Mouse (Mus musculus) embryonic facial prominence, embryonic 15.5 days (tissue): Measurements from ENCODE around the gene Gjb3. TPM values are rescaled to one million over a fixed set of nuclear protein-coding genes. Genes with fewer than 3 reads are reported as not detected.
A peak's percentile ranks its signal among the peaks of the same experiment; 100 is the strongest.

ENCODE experiments used
- ATAC-seq: fragments of 200-750 bp; cut with Nextera tagmentation; 2 replicates; pipeline ENCODE4 v1.8.0; 2017; ENCODE audit warnings: low read depth, moderate TSS enrichment; ENCODE audit not compliant: insufficient number of reproducible peaks, low FRiP score, low TSS enrichment
- H3K27ac ChIP-seq: fragments of 300-500 bp; sonication (generic); replicated peaks from 2 replicates; pipeline ENCODE4 v1.5.1; 2015; ENCODE audit warnings: mild to moderate bottlenecking, inconsistent platforms
- H3K27me3 ChIP-seq: fragments of 300-500 bp; sonication (generic); 2 replicates; pipeline ENCODE4 v1.6.1; 2015; ENCODE audit warnings: inconsistent platforms
- H3K36me3 ChIP-seq: fragments of 300-500 bp; sonication (generic); 2 replicates; pipeline ENCODE4 v1.6.1; 2015; ENCODE audit warnings: mild to moderate bottlenecking, inconsistent platforms
- H3K4me1 ChIP-seq: fragments of 300-500 bp; sonication (generic); 2 replicates; pipeline ENCODE4 v1.6.1; 2015; ENCODE audit warnings: inconsistent platforms
- H3K4me2 ChIP-seq: fragments of 300-500 bp; sonication (generic); replicated peaks from 2 replicates; pipeline ENCODE4 v1.6.1; 2015; ENCODE audit warnings: mild to moderate bottlenecking, inconsistent platforms
- H3K4me3 ChIP-seq: fragments of 300-500 bp; sonication (generic); replicated peaks from 2 replicates; pipeline ENCODE4 v1.5.1; 2015; ENCODE audit warnings: mild to moderate bottlenecking, inconsistent platforms
- H3K9ac ChIP-seq: fragments of 300-500 bp; sonication (generic); 2 replicates; pipeline ENCODE4 v1.6.1; 2015; ENCODE audit warnings: inconsistent platforms
- H3K9me3 ChIP-seq: fragments of 300-500 bp; sonication (generic); replicated peaks from 2 replicates; pipeline ENCODE4 v1.6.1; 2016; ENCODE audit warnings: inconsistent platforms
- WGBS: fragments of 180-500 bp; shearing (Covaris S2); methylation state at CpG from one replicate; pipeline ENCODE4 v1.1.7; 2015; 5-methylcytosine and 5-hydroxymethylcytosine counted together
- polyA plus RNA-seq: library from polyadenylated mRNA; unstranded; fragments of >200 nt; fragmentation: Nextera tagmentation; extraction: Ambion mirVana; gene quantifications from 2 replicates; pipeline ENCODE4 v1.2.1, GENCODE M21; 2015

Gene Gjb3
- polyA plus RNA-seq, 1 experiment from 2014 or later = 16.0 TPM

GRCm38 (mm10) chr4:127317143-127317542 lies 13.5 kb downstream of the Gjb3 start:
- 58% methylated on average over 4 of the region's 4 CpGs for WGBS
- Histone ChIP-seq H3K27ac (no peak overlapping the region), H3K4me1 (peaks cover 19% of the 10 kb centered on the region), H3K9me3 (no peaks in the 10 kb centered on the region), H3K36me3 (no peaks in the 10 kb centered on the region), H3K27me3 (peaks cover 9% of the 10 kb centered on the region; the same call in 1 of the 2 replicates), H3K9ac (no peak overlapping the region), H3K4me3 (no peak overlapping the region), H3K4me2 (no peak overlapping the region)
- ATAC-seq = no peak

- no peak; the same call in 1 of the 2 replicates for ATAC-seq
- Histone ChIP-seq H3K9ac (no peak overlapping the region), H3K4me1 (peaks cover 19% of the 10 kb centered on the region), H3K27me3 (peaks cover 16% of the 10 kb centered on the region; the same call in 1 of the 2 replicates), H3K4me2 (no peak overlapping the region), H3K9me3 (no peaks in the 10 kb centered on the region), H3K27ac (no peak overlapping the region), H3K36me3 (no peaks in the 10 kb centered on the region), H3K4me3 (no peak overlapping the region)
- 81% methylated on average over 8 of the region's 8 CpGs for WGBS
Observed at GRCm38 (mm10) chr4:127315753-127316152, 14.9 kb downstream of the Gjb3 start.

- H3K27me3 ChIP-seq = peaks cover 16% of the 10 kb centered on the region; the same call in 1 of the 2 replicates
- H3K9me3 ChIP-seq = no peaks in the 10 kb centered on the region
- no peak overlapping the region for H3K4me3 ChIP-seq
- no peak for ATAC-seq
- peaks cover 19% of the 10 kb centered on the region for H3K4me1 ChIP-seq
- 43% methylated on average over 9 of the region's 9 CpGs for WGBS
- H3K9ac ChIP-seq = peak overlapping the region; percentile 39; the same call in 1 of the 2 replicates
- no peaks in the 10 kb centered on the region for H3K36me3 ChIP-seq
- no peak overlapping the region for H3K27ac ChIP-seq
- H3K4me2 ChIP-seq = peak overlapping the region; percentile 95; the same call in 1 of the 2 replicates
Observed at GRCm38 (mm10) chr4:127314585-127314984, 16.1 kb downstream of the Gjb3 start.

- Histone ChIP-seq H3K9me3 (no peaks in the 10 kb centered on the region), H3K4me3 (peak within 1 kb of the TSS; percentile 52), H3K27ac (no peak within 1 kb of the TSS), H3K4me1 (peaks cover 19% of the 10 kb centered on the region), H3K27me3 (peaks cover 16% of the 10 kb centered on the region; the same call in 1 of the 2 replicates), H3K9ac (peak within 1 kb of the TSS; percentile 39), H3K4me2 (peak within 1 kb of the TSS; percentile 95), H3K36me3 (no peaks in the 10 kb centered on the region)
- ATAC-seq = peak; percentile 73
- WGBS = 0% methylated on average over 25 of the region's 25 CpGs
Observed at GRCm38 (mm10) chr4:127313861-127314260, 16.8 kb downstream of the Gjb3 start, which contains the start of gene Gja4. TSS of gene Gja4 (minus strand) at chr4:127314039.

- Histone ChIP-seq H3K4me2 (no peak overlapping the region), H3K9me3 (no peaks in the 10 kb centered on the region), H3K27me3 (peaks cover 16% of the 10 kb centered on the region; the same call in 1 of the 2 replicates), H3K36me3 (no peaks in the 10 kb centered on the region), H3K9ac (no peak overlapping the region), H3K4me1 (peaks cover 19% of the 10 kb centered on the region), H3K4me3 (no peak overlapping the region), H3K27ac (no peak overlapping the region)
- 74% methylated on average over 24 of the region's 24 CpGs for WGBS
- ATAC-seq = no peak
Observed at GRCm38 (mm10) chr4:127312349-127312748, 18.3 kb downstream of the Gjb3 start.

- ATAC-seq = no peak
Observed at GRCm38 (mm10) chr4:127311561-127311960, 19.1 kb downstream of the Gjb3 start.

GRCm38 (mm10) chr4:127306915-127307314 lies 23.7 kb downstream of the Gjb3 start:
- H3K4me2 ChIP-seq = no peak overlapping the region
- no peaks in the 10 kb centered on the region for H3K36me3 ChIP-seq
- no peak overlapping the region for H3K4me3 ChIP-seq
- H3K9ac ChIP-seq = no peak overlapping the region
- H3K27me3 ChIP-seq = peaks cover 5% of the 10 kb centered on the region; the same call in 1 of the 2 replicates
- H3K9me3 ChIP-seq = no peaks in the 10 kb centered on the region
- H3K27ac ChIP-seq = no peak overlapping the region
- ATAC-seq = no peak
- WGBS = 62% methylated on average over 2 of the region's 2 CpGs
- H3K4me1 ChIP-seq = no peaks in the 10 kb centered on the region

More at GRCm38 (mm10) chr4:127311561-127311960, 19.1 kb downstream of the Gjb3 start:
- peaks cover 19% of the 10 kb centered on the region for H3K4me1 ChIP-seq
- H3K27me3 ChIP-seq = peaks cover 16% of the 10 kb centered on the region; the same call in 1 of the 2 replicates
- no peak overlapping the region for H3K4me3 ChIP-seq
- H3K9me3 ChIP-seq = no peaks in the 10 kb centered on the region
- WGBS = 65% methylated on average over 9 of the region's 9 CpGs
- no peak overlapping the region for H3K9ac ChIP-seq
- no peak overlapping the region for H3K4me2 ChIP-seq
- H3K36me3 ChIP-seq = no peaks in the 10 kb centered on the region
- no peak overlapping the region for H3K27ac ChIP-seq

GRCm38 (mm10) chr4:127303796-127304195 lies 26.8 kb downstream of the Gjb3 start:
- Histone ChIP-seq H3K9me3 (no peaks in the 10 kb centered on the region), H3K4me2 (no peak overlapping the region), H3K27me3 (no peaks in the 10 kb centered on the region), H3K4me3 (no peak overlapping the region), H3K9ac (no peak overlapping the region), H3K4me1 (no peaks in the 10 kb centered on the region), H3K27ac (no peak overlapping the region), H3K36me3 (no peaks in the 10 kb centered on the region)
- no peak for ATAC-seq
- WGBS = 87% methylated on average over 3 of the region's 3 CpGs

GRCm38 (mm10) chr4:127300503-127300902 lies 30.1 kb downstream of the Gjb3 start:
- H3K9me3 ChIP-seq = no peaks in the 10 kb centered on the region
- no peak overlapping the region for H3K9ac ChIP-seq
- WGBS = 67% methylated on average over 5 of the region's 5 CpGs
- H3K4me2 ChIP-seq = no peak overlapping the region
- H3K27me3 ChIP-seq = no peaks in the 10 kb centered on the region
- H3K36me3 ChIP-seq = no peaks in the 10 kb centered on the region
- H3K4me3 ChIP-seq = no peak overlapping the region
- no peak overlapping the region for H3K27ac ChIP-seq
- H3K4me1 ChIP-seq = no peaks in the 10 kb centered on the region
- ATAC-seq = no peak

- Histone ChIP-seq H3K4me1 (no peaks in the 10 kb centered on the region), H3K4me2 (no peak overlapping the region), H3K4me3 (no peak overlapping the region), H3K27me3 (no peaks in the 10 kb centered on the region), H3K27ac (no peak overlapping the region), H3K9ac (no peak overlapping the region), H3K9me3 (no peaks in the 10 kb centered on the region), H3K36me3 (no peaks in the 10 kb centered on the region)
- 70% methylated on average over 5 of the region's 5 CpGs for WGBS
- no peak for ATAC-seq
Observed at GRCm38 (mm10) chr4:127292631-127293030, 38.0 kb downstream of the Gjb3 start.

GRCm38 (mm10) chr4:127289039-127289548 lies 41.5 kb downstream of the Gjb3 start:
- Histone ChIP-seq H3K9me3 (no peaks in the 10 kb centered on the region), H3K4me2 (no peak overlapping the region), H3K4me1 (no peaks in the 10 kb centered on the region), H3K27ac (no peak overlapping the region), H3K4me3 (no peak overlapping the region), H3K9ac (no peak overlapping the region), H3K36me3 (no peaks in the 10 kb centered on the region), H3K27me3 (no peaks in the 10 kb centered on the region)
- WGBS = 74% methylated on average over 6 of the region's 6 CpGs
- no peak for ATAC-seq

- Histone ChIP-seq H3K9ac (no peak overlapping the region), H3K36me3 (no peaks in the 10 kb centered on the region), H3K27ac (no peak overlapping the region), H3K9me3 (no peaks in the 10 kb centered on the region), H3K4me2 (no peak overlapping the region), H3K4me1 (no peaks in the 10 kb centered on the region), H3K27me3 (no peaks in the 10 kb centered on the region), H3K4me3 (no peak overlapping the region)
- no peak for ATAC-seq
- 68% methylated on average over 4 of the region's 4 CpGs for whole genome bisulfite sequencing
Observed at GRCm38 (mm10) chr4:127286907-127287306, 43.7 kb downstream of the Gjb3 start.
